Mouse (Mus musculus): ENCODE measurements around the gene Gins2. TPM values are rescaled to one million over a fixed set of nuclear protein-coding genes. Genes with fewer than 3 reads are reported as not detected.

Gene Gins2
- total RNA-seq, 1 experiment from 2014 or later, result 46.7 TPM

DNA sequence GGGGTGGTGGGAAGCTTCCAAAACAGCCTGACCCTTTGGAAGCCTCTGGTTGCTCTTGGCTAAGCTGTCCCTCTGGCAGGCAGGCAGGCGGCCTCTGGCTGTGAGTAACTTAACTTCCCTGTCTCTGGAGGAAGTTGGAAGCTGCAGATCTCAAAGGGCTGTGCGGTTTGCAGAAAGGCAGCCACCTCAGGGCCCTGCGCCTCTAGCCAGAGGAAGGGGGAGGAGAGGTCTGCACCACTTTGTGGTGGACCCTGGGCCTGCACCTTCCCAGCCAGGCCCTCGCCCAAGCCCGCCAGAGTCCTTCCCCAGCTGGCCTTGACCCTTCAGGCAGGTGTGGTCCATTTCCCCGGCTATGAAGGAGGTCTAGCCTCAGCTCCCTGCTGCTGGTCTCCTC is 49.7 kb downstream of the Gins2 start:
- peak; percentile 47 to 48 for ATAC-seq (replicated peaks in 1 of 2; ENCODE audit: insufficient read depth in 1 of 2, low FRiP score in 2 of 2, low TSS enrichment in 1 of 2, low read depth in 1 of 2, poor library complexity in 2 of 2, severe bottlenecking in 2 of 2)

DNA sequence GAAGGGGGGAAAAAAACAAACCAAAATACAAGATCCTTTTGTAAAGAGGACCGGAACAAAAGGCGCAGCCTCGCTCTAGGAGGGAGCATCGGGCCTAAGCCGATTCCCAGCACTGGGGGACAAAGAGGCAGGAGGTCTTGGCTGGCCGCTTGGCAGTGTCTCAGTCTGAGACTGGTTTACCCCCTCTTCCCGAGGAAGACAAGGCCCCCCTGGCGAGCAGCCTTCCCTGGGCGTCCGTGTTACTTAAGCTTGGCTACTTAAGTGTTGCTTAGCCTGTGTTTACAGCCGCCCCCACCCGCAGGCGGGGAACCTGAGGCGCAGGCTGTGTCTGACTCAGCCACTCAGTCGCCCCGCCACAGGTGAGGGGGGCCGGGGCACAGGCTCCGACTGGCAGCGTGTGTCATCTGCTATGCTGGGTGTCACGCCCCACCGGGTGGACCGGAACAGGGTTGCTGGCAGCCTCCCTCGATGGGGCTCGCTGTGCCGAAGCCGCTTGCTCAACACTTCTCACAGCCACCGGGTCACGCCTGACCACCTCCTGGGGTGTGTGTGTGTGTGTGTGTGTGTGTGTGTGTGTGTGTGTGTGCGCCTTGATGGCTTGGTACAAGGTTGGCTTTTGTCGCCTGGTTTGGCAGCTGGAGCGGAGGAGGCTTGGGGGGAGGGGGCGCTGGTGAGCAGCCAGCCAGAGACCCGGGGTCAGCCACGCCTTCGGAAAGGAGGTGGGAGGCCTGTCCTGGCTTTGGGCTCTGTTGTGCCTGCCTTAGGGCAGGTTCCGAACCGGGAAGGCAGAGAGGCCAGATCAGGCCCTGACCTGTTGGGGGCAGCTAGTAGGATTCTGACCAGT is 50.5 kb downstream of the Gins2 start:
- ATAC-seq (replicated peaks in 1 of 2; ENCODE audit: insufficient read depth in 1 of 2, low FRiP score in 2 of 2, low TSS enrichment in 1 of 2, low read depth in 1 of 2, poor library complexity in 2 of 2, severe bottlenecking in 2 of 2), result peak; percentile 24 to 43

DNA sequence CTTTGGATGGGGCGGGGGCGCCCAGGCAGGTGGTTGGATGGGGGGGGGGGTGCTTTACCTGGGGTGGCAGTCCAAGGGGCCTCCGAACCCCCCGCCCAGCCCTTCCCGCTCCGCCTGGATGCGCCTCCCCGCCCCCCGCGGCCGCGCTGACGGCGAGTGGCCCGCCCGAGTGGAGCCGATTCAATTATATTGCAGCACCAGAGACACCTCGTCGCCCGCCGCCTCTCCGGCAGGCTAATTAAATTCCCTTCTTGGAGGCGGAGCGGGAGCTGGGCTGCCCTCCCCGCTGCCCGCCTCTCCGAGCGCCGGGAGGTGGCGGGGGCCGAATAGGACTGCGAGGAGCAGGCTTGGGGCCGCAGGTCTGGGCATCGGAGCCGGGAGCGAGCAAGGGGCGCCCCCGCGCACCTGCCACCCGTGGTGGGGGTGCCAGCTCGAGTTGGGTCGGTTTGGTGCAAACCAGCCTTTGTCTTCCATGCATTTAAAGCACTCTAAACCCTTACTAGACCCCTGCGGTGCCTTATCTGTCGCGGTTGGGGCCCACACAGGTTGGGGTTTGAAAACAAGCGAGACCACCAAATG is 51.2 kb downstream of the Gins2 start:
- no peak for ATAC-seq (replicated peaks in 1 of 2; ENCODE audit: insufficient read depth in 1 of 2, low FRiP score in 2 of 2, low TSS enrichment in 1 of 2, low read depth in 1 of 2, poor library complexity in 2 of 2, severe bottlenecking in 2 of 2)

- peak; percentile 4 to 18; a peak in 1 of 4 replicates for ATAC-seq (replicated peaks in 1 of 2; ENCODE audit: insufficient read depth in 1 of 2, low FRiP score in 2 of 2, low TSS enrichment in 1 of 2, low read depth in 1 of 2, poor library complexity in 2 of 2, severe bottlenecking in 2 of 2)
Measured at GRCm38 (mm10) chr8:120537207-120537817, 51.8 kb downstream of the Gins2 start.

DNA sequence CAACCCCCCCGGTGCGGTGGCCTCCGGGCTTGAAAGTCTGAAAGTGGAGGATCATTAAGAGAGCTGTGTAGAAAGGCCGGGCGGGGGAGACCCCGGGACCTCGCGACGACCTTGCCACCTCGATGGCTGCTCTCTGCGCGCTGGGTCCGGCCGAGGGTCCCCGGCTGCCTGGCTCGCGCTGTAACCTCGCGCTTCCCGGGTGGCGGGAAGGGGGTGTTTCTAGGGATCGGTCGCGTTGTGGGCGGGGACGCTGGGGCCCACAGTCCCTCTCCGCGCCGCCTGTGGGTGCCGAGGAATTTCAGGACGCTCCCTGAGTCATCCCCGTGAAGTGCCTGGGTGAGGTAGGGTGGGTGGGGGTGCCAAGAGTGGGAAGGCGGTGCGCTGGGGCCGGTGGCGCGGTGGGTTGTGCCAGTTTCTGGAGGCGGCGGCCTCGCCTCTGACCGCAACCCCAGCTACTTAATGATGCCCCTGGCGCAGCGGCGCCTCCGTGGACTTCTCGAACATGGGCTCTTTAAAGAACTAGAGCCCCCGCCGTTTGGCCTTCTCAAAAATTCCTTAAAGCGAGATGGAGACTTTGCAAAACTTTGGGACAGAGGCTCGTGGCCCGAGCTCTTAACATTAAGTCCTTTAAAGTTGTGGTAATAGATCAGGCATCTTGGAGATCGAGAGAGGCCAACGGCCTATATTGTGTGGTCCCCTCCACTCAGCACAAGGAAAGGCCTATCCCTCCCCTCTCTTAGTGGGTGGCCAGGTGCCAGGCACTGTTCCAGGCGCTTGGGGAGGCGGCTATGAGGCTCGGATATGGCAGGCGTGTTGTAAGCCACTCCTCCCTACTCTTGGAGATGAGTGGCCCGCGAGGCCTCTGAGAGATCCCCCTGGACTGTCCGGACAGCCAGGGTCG is 52.5 kb downstream of the Gins2 start:
- no peak for ATAC-seq (replicated peaks in 1 of 2; ENCODE audit: insufficient read depth in 1 of 2, low FRiP score in 2 of 2, low TSS enrichment in 1 of 2, low read depth in 1 of 2, poor library complexity in 2 of 2, severe bottlenecking in 2 of 2)

DNA sequence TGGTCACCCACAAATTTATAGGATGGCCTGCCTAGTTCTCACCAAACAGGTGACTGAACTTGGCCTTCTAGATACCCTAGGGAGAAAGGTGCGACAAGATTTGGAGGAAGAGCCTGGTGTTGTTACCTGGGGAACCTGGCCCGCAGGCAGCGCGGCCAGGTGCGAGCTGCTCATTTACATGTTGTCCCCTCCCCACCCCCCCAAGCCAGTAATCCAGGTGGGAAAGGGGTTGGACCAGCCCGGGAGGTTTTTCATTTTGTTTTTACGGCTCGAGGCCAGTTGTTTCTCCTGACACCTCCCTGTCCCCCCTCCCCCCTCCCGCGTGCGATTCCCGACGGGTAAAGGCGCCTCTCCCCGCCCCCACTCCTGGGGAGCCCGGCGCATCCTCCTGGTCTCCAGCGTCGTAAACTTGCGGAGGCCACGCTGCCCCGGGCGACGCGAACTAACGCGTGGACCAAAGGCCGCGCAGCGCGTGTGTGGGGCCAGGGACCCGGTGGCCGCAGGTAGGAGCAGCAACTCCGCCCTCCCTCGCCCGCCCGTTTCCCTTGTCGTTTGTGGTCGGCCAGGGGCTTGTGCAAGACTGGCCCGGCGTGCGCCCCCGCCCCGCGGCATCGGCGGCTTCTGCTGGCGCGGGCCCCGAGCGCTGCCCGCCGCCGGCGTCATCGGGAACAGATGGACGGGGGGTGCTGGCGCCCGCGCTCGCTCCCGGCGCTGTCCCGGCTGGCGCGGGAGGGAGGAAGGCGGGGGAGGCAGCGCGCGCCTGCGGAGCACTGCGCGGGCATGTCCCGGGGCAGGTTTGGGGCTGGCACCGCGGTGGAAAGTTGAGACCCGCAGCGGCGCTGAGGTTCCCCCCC is 53.4 kb downstream of the Gins2 start:
- ATAC-seq (replicated peaks in 1 of 2; ENCODE audit: insufficient read depth in 1 of 2, low FRiP score in 2 of 2, low TSS enrichment in 1 of 2, low read depth in 1 of 2, poor library complexity in 2 of 2, severe bottlenecking in 2 of 2), result no peak

DNA sequence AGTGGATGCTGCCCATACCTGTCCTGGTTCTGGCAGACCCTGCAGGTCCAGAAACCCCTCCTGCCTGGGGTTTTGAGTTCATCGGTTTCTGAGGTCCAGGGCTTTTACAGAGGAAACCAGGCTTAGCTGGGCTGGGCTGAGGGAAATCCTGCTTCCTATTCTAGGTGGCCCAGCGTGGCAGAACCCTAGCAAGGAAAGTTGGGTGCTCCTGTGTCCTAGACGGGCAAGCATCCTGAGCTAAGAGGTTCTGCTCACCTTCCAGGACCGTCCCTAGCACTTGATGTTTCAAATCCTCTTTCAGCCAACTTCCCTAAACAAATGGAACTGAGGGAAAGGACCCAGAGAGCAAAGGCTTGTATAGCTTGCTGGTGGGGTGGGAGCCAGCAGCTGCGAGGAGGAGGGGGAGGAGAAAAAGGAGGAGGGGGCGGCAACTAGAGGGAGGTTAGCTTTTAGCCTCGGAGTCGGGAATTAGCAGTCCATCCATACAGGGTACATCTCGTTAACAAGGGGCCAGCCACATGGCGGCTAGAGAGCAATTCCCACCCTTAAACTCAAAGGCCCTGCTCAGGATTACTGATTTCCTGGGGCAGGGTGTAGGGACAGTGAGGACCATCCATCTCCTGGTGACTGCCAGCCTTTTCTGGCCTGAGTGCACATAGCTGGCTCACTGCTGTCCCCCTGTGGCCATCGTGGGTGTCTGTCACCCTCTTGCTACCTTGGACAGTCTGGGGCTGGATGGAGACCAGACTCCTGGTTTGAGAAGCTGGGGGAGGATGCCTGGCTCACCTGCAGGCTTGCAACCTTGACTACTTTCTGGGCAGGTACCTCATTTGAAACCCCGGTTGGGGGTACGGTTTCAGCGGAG is 54.4 kb downstream of the Gins2 start:
- peak; percentile 29 to 36; a peak in 3 of 4 replicates for ATAC-seq (replicated peaks in 1 of 2; ENCODE audit: insufficient read depth in 1 of 2, low FRiP score in 2 of 2, low TSS enrichment in 1 of 2, low read depth in 1 of 2, poor library complexity in 2 of 2, severe bottlenecking in 2 of 2)

DNA sequence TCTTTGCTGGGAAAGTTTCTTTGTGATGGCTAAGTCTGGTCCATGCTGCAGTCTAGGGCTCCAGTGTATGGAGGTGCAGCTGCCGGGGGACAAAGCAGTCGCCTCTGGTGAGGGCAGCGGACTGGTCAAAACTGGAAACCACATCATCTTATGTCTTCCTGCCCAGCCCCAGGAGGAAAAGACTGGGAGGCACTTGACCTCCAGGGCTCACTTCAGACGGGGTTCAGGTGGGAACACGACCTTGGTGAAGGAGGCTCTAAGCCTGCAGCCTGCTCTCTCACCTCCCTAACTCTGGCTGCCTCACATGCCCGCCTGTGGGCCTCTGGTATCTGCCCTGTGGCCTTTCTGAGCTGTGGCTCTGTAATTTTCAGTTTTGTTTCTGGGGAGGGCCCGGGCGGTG is 55.0 kb downstream of the Gins2 start:
- no peak for ATAC-seq (replicated peaks in 1 of 2; ENCODE audit: insufficient read depth in 1 of 2, low FRiP score in 2 of 2, low TSS enrichment in 1 of 2, low read depth in 1 of 2, poor library complexity in 2 of 2, severe bottlenecking in 2 of 2)

- no peak for ATAC-seq (replicated peaks in 1 of 2; ENCODE audit: insufficient read depth in 1 of 2, low FRiP score in 2 of 2, low TSS enrichment in 1 of 2, low read depth in 1 of 2, poor library complexity in 2 of 2, severe bottlenecking in 2 of 2)
Measured at GRCm38 (mm10) chr8:120533380-120533779, 55.7 kb downstream of the Gins2 start.

- ATAC-seq (replicated peaks in 1 of 2; ENCODE audit: insufficient read depth in 1 of 2, low FRiP score in 2 of 2, low TSS enrichment in 1 of 2, low read depth in 1 of 2, poor library complexity in 2 of 2, severe bottlenecking in 2 of 2), result no peak
Measured at GRCm38 (mm10) chr8:120532517-120533215, 56.4 kb downstream of the Gins2 start.

DNA sequence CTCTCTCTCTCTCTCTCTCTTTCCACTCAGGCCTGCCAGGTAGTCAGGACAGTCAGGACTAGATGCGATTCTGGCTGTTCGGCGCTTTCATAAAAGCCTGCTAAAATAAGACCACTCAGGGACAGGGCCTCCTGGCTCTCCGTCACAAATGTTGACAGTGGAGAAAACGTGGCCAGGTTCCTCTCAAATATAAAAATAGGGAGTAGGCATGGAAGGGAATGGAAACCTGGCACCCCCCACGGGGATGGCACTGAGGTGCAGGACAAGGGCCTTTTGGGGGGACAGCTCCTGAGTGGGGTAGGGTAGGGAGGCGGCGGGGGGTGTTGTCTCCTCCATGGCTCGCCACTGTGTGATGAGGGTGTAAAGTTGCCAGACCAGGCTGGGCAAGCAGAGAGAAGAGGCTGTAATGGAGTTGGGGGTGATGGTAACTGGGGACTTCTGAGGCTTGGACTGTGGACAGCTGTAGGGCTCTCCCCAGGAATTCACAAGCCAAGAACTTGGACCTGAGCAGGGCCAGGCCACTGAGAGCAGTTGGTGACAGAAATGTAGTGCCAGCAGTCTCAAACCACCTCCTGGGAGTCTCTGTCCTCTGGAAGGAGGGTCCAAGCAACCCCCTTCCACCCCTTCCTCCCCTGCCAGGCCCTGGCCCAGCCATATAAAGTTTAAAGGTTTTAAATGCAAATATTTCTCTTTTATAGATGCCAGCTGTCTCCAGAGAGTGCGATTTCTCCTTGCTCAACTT is 57.2 kb downstream of the Gins2 start:
- no peak for ATAC-seq (replicated peaks in 1 of 2; ENCODE audit: insufficient read depth in 1 of 2, low FRiP score in 2 of 2, low TSS enrichment in 1 of 2, low read depth in 1 of 2, poor library complexity in 2 of 2, severe bottlenecking in 2 of 2)

DNA sequence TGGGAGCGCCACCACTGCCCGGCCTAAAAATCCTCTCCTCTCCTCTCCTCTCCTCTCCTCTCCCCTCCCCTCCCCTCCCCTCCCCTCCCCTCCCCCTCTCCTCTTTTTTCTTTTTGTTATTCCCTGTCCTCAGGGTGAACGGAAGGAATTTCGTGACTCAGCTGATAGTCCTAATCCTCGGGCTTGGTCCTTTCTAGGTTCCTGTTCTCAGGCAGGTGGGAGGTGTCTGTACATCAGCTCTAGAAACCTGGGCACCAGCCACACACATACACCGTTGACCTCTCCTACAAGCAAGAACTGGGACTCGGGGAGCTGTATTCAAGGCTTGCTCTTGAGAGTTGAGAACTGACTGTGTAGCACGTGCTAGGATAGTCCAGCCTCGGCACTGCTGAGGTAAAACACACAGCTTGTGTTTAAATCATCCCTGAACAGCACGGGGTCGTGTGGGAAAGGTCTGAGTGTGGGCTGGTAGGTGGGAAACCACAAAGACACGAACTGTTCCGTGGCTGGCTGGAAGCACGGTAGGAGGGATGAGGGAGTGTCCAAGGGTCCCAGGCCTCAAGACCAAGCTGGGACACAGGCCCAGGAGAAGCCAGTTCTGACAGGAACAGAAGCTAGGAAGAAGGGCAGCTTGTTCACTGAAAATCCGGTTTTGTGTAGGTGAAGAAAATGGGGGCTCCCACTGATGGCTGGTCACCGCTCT is 58.0 kb downstream of the Gins2 start:
- no peak for ATAC-seq (replicated peaks in 1 of 2; ENCODE audit: insufficient read depth in 1 of 2, low FRiP score in 2 of 2, low TSS enrichment in 1 of 2, low read depth in 1 of 2, poor library complexity in 2 of 2, severe bottlenecking in 2 of 2)

DNA sequence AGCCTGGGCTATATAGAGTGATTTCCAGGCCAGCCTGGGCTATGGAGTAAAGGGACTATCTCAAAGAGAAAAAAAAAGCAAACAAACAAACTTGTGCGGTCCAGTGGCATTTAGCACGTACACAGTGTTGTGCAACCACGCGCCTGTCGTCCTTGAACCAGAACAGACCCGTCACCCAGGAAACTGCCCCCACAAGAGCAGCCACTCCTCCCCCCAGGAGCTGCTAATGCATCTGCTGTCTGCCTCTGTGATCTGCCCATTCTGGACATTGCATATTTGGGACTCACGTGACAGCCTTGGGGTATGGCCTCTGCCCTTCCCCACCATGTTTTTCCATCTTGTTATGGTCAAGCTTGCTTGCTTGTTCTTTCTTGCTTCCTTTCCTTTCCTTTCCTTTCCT is 59.9 kb downstream of the Gins2 start:
- no peak for ATAC-seq (replicated peaks in 1 of 2; ENCODE audit: insufficient read depth in 1 of 2, low FRiP score in 2 of 2, low TSS enrichment in 1 of 2, low read depth in 1 of 2, poor library complexity in 2 of 2, severe bottlenecking in 2 of 2)
